Mouse (Mus musculus) testis, adult 2 months (tissue): ENCODE data around the gene Rpusd1. TPM values are rescaled to one million over a fixed set of nuclear protein-coding genes. Genes with fewer than 3 reads are reported as not detected.

Source experiments
- H3K27ac ChIP-seq: fragments of 200-500 bp; 2 replicates; pipeline ENCODE4 v1.5.1; 2012; ENCODE audit warnings: low read depth, low read length; ENCODE audit not compliant: control insufficient read depth, insufficient read depth
- H3K27me3 ChIP-seq: fragments of 200-500 bp; 2 replicates; pipeline ENCODE4 v1.6.1; 2012; ENCODE audit warnings: mild to moderate bottlenecking, low read length, moderate library complexity; ENCODE audit not compliant: control insufficient read depth, insufficient read depth
- H3K36me3 ChIP-seq: fragments of 200-500 bp; 2 replicates; pipeline ENCODE4 v1.6.1; 2012; ENCODE audit warnings: mild to moderate bottlenecking, low read length; ENCODE audit not compliant: control insufficient read depth, insufficient read depth
- H3K4me1 ChIP-seq: fragments of 200-500 bp; 2 replicates; pipeline ENCODE4 v1.6.1; 2012; ENCODE audit warnings: low read length; ENCODE audit not compliant: control insufficient read depth, insufficient read depth
- H3K4me3 ChIP-seq: fragments of 200-500 bp; 2 replicates; pipeline ENCODE4 v1.5.1; 2012; ENCODE audit warnings: low read depth, mild to moderate bottlenecking, low read length, moderate library complexity, mixed read lengths; ENCODE audit not compliant: control insufficient read depth
- CTCF ChIP-seq: fragments of 200-500 bp; IDR thresholded peaks from 2 replicates; pipeline ENCODE4 v1.5.1; 2012; ENCODE audit warnings: low read depth, mild to moderate bottlenecking, inconsistent platforms, low read length, moderate library complexity; ENCODE audit not compliant: control insufficient read depth, insufficient read depth, insufficient replicate concordance
- POLR2A ChIP-seq: fragments of 200-500 bp; IDR thresholded peaks from 2 replicates; pipeline ENCODE4 v1.6.1; 2012; ENCODE audit warnings: low read depth, mild to moderate bottlenecking, inconsistent platforms, low read length, moderate library complexity; ENCODE audit not compliant: control insufficient read depth
- polyA plus RNA-seq: library from polyadenylated mRNA; depleted of rRNA; stranded (reverse); fragments of >200 nt; gene quantifications from 2 replicates; pipeline ENCODE4 v1.2.3, GENCODE M21; 2012; rRNA removed

The Rpusd1 gene
- 8.3 and 9.8 TPM in 2 replicates for polyA plus RNA-seq

DNA sequence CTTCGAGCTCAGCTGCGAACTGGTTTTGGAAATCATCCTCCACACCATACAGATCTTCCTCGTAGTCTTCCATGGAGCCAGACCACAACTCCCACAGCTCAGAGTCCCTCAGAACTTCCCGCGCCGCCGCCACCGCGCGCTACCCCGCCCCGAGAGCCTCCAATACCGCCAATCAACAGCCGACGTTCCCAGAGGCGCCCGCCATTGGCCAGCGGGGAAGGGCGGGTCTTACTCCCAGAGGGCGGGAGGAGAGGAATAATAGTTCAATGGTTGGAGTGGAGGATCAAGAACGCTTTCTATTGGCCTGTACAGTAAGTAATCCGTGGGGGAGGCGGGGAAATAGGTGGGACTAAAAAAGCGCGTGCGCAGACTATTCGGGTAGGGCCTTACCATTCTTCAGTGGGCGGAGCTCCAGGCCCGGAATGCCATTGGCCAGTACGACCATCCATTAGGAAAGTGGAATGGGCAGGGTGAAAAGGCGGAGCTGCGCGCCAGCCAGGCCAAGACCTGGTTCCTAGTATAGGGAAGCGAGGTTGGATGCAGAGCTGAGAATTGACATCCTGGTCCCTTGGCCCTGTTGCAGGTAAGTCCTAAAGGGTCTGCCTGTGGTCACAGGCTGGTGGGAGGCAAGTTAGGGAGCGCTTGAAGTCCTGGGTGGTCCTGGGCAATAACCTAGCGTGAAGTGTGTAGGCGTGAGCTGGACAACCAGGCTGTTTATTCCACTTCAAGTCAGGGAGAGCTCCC, at the start of gene Rpusd1, which contains the start of gene Chtf18:
Gene Rpusd1 (plus strand): TSS at position 406 of the 744 bp plus-strand sequence.
Gene Chtf18 (minus strand): TSS at position 155 of the 744 bp plus-strand sequence.
- peaks cover 18% of the 10 kb centered on the region for H3K4me1 ChIP-seq
- no peaks in the 10 kb centered on the region for H3K36me3 ChIP-seq
- TF ChIP-seq CTCF (no peak), POLR2A (peak; percentile 64; the same call in 1 of the 2 replicates)
- no peaks in the 10 kb centered on the region for H3K27me3 ChIP-seq
- H3K4me3 ChIP-seq, result peak within 1 kb of the TSS; percentile 91
- H3K27ac ChIP-seq, result peak within 1 kb of the TSS; percentile 67

DNA sequence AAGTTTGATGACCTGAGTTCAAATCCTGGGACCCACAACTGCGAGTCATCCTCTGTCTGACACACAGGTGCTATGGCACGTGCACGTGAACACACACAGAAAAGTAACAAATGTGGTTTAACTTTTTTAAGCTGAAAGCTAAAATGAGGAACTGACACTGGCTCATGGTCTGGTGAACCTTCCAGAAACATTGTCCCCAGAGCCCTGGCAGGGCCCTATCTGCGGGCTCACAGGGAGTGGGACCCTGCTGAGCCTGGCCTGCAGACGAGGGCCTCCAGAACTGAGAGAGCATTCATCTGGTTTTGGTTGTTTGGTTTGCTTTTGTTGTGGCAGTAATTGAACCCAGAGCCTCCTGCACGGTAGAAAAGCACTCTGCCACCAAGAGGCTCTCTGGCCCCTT, 49.5 kb upstream of the Rpusd1 start:
- TF ChIP-seq CTCF (no peak), POLR2A (no peak)
- no peaks in the 10 kb centered on the region for H3K4me1 ChIP-seq
- H3K27ac ChIP-seq, result no peak overlapping the region
- H3K4me3 ChIP-seq, result no peak overlapping the region
- no peaks in the 10 kb centered on the region for H3K36me3 ChIP-seq
- H3K27me3 ChIP-seq, result no peaks in the 10 kb centered on the region

DNA sequence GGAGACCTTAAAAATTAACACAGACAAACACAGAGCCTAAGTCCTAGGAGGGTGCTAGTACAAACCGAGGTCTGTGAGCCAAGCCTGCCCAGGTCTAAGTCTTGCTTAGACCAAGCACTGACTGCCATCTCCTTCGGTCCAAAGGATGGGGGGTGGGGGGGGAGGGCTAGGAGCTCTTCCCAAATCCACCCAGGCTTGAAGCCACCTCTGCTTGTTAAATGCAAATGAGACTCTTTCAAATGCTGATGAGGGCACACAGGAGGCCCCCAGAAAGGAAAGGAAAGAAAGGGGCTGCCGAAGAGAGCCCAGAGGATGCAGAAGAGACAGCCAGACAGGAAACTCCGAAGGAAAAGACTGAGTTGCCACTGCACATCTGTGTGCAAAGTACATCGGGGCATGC, 47.7 kb upstream of the Rpusd1 start:
- H3K4me1 ChIP-seq, result no peaks in the 10 kb centered on the region
- H3K27ac ChIP-seq, result no peak overlapping the region
- TF ChIP-seq CTCF, result no peak
- no peak for TF ChIP-seq POLR2A
- no peaks in the 10 kb centered on the region for H3K36me3 ChIP-seq
- H3K4me3 ChIP-seq, result no peak overlapping the region
- H3K27me3 ChIP-seq, result no peaks in the 10 kb centered on the region

DNA sequence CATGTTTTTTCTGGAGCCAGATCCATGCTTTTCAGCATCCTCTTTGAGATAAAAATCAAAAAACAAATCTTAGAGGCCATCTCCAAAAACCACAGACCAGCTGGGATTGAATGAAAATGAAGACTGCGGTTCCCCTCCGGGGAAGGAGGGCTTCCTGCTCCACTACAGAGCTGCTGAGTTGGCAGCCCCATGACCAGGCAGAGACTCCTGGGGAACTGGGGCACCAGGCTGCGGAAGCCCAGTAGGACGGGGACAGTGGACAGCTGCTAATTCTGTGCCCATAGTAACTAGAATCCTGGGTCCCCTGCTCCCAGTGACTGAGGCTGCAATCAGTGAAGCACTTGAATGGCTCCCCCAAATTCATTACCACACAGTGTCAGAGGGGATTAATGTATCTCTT, 45.8 kb upstream of the Rpusd1 start:
- no peak for TF ChIP-seq POLR2A
- H3K4me1 ChIP-seq, result no peaks in the 10 kb centered on the region
- H3K27me3 ChIP-seq, result no peaks in the 10 kb centered on the region
- no peak overlapping the region for H3K4me3 ChIP-seq
- H3K36me3 ChIP-seq, result no peaks in the 10 kb centered on the region
- no peak overlapping the region for H3K27ac ChIP-seq

DNA sequence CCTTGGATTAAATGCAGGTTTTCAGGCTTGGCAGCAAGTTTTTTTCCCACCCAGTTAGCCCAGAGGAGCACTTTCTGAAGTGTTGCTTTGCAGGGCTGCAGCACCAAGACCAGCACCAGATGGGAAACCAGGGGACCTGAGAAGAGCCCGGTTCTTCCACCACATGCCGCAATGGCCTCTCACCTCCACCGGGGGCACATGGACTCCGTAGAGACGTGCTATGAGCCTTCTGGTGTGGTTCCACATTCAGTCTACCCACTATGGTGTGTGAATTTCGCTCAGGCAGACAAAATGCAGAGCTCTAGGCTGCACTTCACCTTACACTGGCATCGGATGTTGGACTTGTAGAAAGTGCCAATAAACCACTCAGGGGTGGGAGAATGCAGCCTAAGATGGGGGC, 41.1 kb upstream of the Rpusd1 start:
- no peaks in the 10 kb centered on the region for H3K4me1 ChIP-seq
- H3K27ac ChIP-seq, result no peak overlapping the region
- H3K4me3 ChIP-seq, result no peak overlapping the region
- no peaks in the 10 kb centered on the region for H3K36me3 ChIP-seq
- no peak for TF ChIP-seq POLR2A
- TF ChIP-seq CTCF, result peak; percentile 16; the same call in 1 of the 2 replicates
- no peaks in the 10 kb centered on the region for H3K27me3 ChIP-seq

DNA sequence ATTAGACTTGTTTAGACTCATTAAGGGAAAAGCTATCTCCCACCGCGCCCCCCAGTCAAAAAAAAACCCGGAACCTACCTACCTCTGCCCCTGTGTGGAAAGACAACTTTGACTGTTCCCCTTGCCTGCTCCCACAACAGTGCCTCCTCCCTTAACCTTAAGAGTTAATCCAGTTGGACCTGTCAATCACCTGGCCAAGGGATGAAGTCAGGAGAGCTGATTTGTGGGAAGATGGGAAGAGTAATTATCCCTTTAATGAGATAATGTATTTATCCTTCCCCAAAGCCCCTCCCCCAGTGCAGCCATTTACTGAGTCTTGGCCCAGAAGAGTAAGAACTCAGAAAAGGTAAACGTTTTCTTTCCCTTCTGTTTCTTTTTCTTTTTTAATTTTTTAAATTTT, 38.5 kb upstream of the Rpusd1 start:
- Histone ChIP-seq H3K27me3 (no peaks in the 10 kb centered on the region), H3K4me1 (no peaks in the 10 kb centered on the region), H3K36me3 (no peaks in the 10 kb centered on the region), H3K4me3 (no peak overlapping the region), H3K27ac (no peak overlapping the region)
- TF ChIP-seq CTCF (no peak), POLR2A (no peak)

DNA sequence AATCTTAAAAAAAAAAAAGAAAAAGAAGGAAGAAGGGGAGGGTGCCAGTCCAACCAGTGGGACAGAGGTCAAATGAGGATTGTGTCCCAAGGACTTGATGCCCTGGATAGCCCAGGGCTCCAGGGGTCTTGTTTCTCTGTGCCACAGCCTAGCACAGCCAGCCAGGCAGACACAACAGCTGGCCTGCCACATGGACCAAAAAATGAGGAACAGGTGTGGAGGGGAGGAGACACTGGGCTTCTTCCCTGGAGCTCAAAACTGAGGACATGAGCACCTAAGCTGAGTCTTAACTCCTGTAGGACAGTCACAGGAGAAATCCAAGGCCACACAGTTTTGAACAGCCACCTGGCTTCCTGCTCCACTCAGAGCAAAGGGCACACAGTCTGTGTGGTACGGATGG, 31.2 kb upstream of the Rpusd1 start:
- Histone ChIP-seq H3K4me1 (no peaks in the 10 kb centered on the region), H3K36me3 (no peaks in the 10 kb centered on the region), H3K4me3 (no peak overlapping the region), H3K27me3 (no peaks in the 10 kb centered on the region), H3K27ac (no peak overlapping the region)
- no peak for TF ChIP-seq POLR2A
- TF ChIP-seq CTCF, result no peak

DNA sequence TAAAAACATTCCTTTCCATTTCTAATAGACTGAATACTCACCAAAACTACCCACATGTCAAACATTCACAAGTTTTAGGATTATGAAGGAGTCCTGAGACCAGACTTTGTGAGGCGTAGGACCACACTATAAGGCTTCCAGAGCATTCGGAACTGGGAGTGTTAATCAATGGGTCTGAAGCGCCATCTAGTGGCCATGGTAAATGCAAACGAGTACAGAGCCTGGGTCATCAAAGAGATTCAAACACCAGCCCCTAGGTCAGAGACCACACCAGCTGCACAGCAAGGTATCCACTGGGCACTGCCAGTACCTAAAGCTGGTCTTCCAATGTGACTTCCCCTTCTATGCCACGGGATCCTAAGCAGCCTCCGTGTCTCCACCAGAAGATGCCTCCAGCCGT, 29.0 kb upstream of the Rpusd1 start:
- H3K36me3 ChIP-seq, result no peaks in the 10 kb centered on the region
- H3K4me3 ChIP-seq, result no peak overlapping the region
- H3K27me3 ChIP-seq, result no peaks in the 10 kb centered on the region
- H3K27ac ChIP-seq, result no peak overlapping the region
- no peaks in the 10 kb centered on the region for H3K4me1 ChIP-seq
- TF ChIP-seq CTCF (peak; percentile 59; the same call in 1 of the 2 replicates), POLR2A (no peak)
